Mouse (Mus musculus) E14TG2a.4 (cell line): ENCODE data around the gene Vdac1.

ENCODE experiments used
- H3K27me3 ChIP-seq: 2 replicates; pipeline ENCODE4 v1.6.1; 2014; ENCODE audit warnings: low read length, control low read depth; ENCODE audit not compliant: insufficient read depth
- H3K36me3 ChIP-seq: 2 replicates; pipeline ENCODE4 v1.6.1; 2014; ENCODE audit warnings: low read length, control low read depth; ENCODE audit not compliant: insufficient read depth
- H3K4me1 ChIP-seq: replicated peaks from 2 replicates; pipeline ENCODE4 v1.6.1; 2014; ENCODE audit warnings: low read depth, low read length, control low read depth
- H3K4me3 ChIP-seq: replicated peaks from 2 replicates; pipeline ENCODE4 v1.5.1; 2014; ENCODE audit warnings: mild to moderate bottlenecking, low read length
- H3K9me3 ChIP-seq: 2 replicates; pipeline ENCODE4 v1.6.1; 2014; ENCODE audit warnings: low read length, control low read depth
- CTCF ChIP-seq: conservative IDR thresholded peaks from 2 replicates; pipeline ENCODE4 v1.5.1; 2014; ENCODE audit warnings: low read length
- NANOG ChIP-seq: IDR thresholded peaks from 2 replicates; pipeline ENCODE4 v1.6.1; 2014; ENCODE audit warnings: borderline replicate concordance, low read length, mixed read lengths
- POU5F1 ChIP-seq: IDR thresholded peaks from 2 replicates; pipeline ENCODE4 v1.6.1; 2014; ENCODE audit warnings: low read length, borderline replicate concordance

Vdac1 gene

GRCm38 (mm10) chr11:52361287-52361921, 744 bp downstream of the Vdac1 start:
- peaks cover 62% of the 10 kb centered on the region for H3K4me1 ChIP-seq
- H3K9me3 ChIP-seq: peaks cover 23% of the 10 kb centered on the region
- H3K36me3 ChIP-seq: peaks cover 49% of the 10 kb centered on the region
- peak overlapping the region; percentile 98 for H3K4me3 ChIP-seq
- no peaks in the 10 kb centered on the region for H3K27me3 ChIP-seq
- no peak for TF ChIP-seq POU5F1
- no peak for TF ChIP-seq CTCF
- TF ChIP-seq NANOG: no peak

GRCm38 (mm10) chr11:52364376-52364775, 3.7 kb downstream of the Vdac1 start:
- H3K9me3 ChIP-seq: no peaks in the 10 kb centered on the region
- no peak for TF ChIP-seq POU5F1
- TF ChIP-seq CTCF: no peak
- TF ChIP-seq NANOG: no peak
- H3K4me1 ChIP-seq: peaks cover 81% of the 10 kb centered on the region
- H3K36me3 ChIP-seq: peaks cover 55% of the 10 kb centered on the region
- H3K27me3 ChIP-seq: no peaks in the 10 kb centered on the region
- peak overlapping the region; percentile 70 for H3K4me3 ChIP-seq

GRCm38 (mm10) chr11:52365143-52365542, 4.5 kb downstream of the Vdac1 start:
- Histone ChIP-seq H3K9me3 (no peaks in the 10 kb centered on the region), H3K4me1 (peaks cover 85% of the 10 kb centered on the region), H3K27me3 (no peaks in the 10 kb centered on the region), H3K36me3 (peaks cover 55% of the 10 kb centered on the region), H3K4me3 (peak overlapping the region; percentile 70)
- TF ChIP-seq NANOG (no peak), POU5F1 (no peak), CTCF (no peak)

GRCm38 (mm10) chr11:52366358-52366757, 5.7 kb downstream of the Vdac1 start:
- Histone ChIP-seq H3K36me3 (peaks cover 60% of the 10 kb centered on the region), H3K4me3 (peak overlapping the region; percentile 70), H3K9me3 (no peaks in the 10 kb centered on the region), H3K27me3 (no peaks in the 10 kb centered on the region), H3K4me1 (peaks cover 95% of the 10 kb centered on the region)
- TF ChIP-seq NANOG (no peak), CTCF (no peak), POU5F1 (no peak)

GRCm38 (mm10) chr11:52368176-52368985, 7.7 kb downstream of the Vdac1 start:
- H3K4me1 ChIP-seq: peaks cover 96% of the 10 kb centered on the region
- H3K9me3 ChIP-seq: no peaks in the 10 kb centered on the region
- peaks cover 61% of the 10 kb centered on the region for H3K36me3 ChIP-seq
- peak overlapping the region; percentile 43; the same call in 1 of the 2 replicates for H3K4me3 ChIP-seq
- H3K27me3 ChIP-seq: no peaks in the 10 kb centered on the region
- TF ChIP-seq NANOG: no peak
- TF ChIP-seq CTCF: no peak
- no peak for TF ChIP-seq POU5F1

- no peaks in the 10 kb centered on the region for H3K27me3 ChIP-seq
- peaks cover 56% of the 10 kb centered on the region for H3K36me3 ChIP-seq
- no peaks in the 10 kb centered on the region for H3K9me3 ChIP-seq
- no peak for TF ChIP-seq CTCF
- no peak for TF ChIP-seq NANOG
- TF ChIP-seq POU5F1: no peak
- peak overlapping the region; percentile 45 for H3K4me3 ChIP-seq
- peaks cover 96% of the 10 kb centered on the region for H3K4me1 ChIP-seq
Measured at GRCm38 (mm10) chr11:52369252-52370134, 8.8 kb downstream of the Vdac1 start.

- Histone ChIP-seq H3K4me3 (peak overlapping the region; percentile 45), H3K27me3 (no peaks in the 10 kb centered on the region), H3K36me3 (peaks cover 56% of the 10 kb centered on the region), H3K4me1 (peaks cover 96% of the 10 kb centered on the region), H3K9me3 (no peaks in the 10 kb centered on the region)
- peak; percentile 42 for TF ChIP-seq CTCF
- no peak for TF ChIP-seq NANOG
Measured at GRCm38 (mm10) chr11:52370135-52370452, 9.4 kb downstream of the Vdac1 start.

- no peaks in the 10 kb centered on the region for H3K27me3 ChIP-seq
- peak overlapping the region; percentile 45 for H3K4me3 ChIP-seq
- H3K9me3 ChIP-seq: no peaks in the 10 kb centered on the region
- peaks cover 92% of the 10 kb centered on the region for H3K4me1 ChIP-seq
- TF ChIP-seq POU5F1 (no peak), NANOG (no peak), CTCF (no peak)
- peaks cover 59% of the 10 kb centered on the region for H3K36me3 ChIP-seq
Measured at GRCm38 (mm10) chr11:52370538-52370937, 9.9 kb downstream of the Vdac1 start.
